Mouse (Mus musculus): ENCODE data around the gene Chd2. TPM values are rescaled to one million over a fixed set of nuclear protein-coding genes. Genes with fewer than 3 reads are reported as not detected.
A peak's percentile ranks its signal among the peaks of the same experiment; 100 is the strongest.

The Chd2 gene
- polyA plus RNA-seq, 1 experiment from 2014 or later = 49.8 TPM

- Histone ChIP-seq H3K27ac (replicated peaks; ENCODE audit: low read depth, low read length) (peak overlapping the region; percentile 89), H3K9ac (replicated peaks; ENCODE audit: low read length) (peak overlapping the region; percentile 88; the same call in 1 of the 2 replicates), H3K4me1 (ENCODE audit: control insufficient read depth, insufficient read depth, low read length) (peaks cover 76% of the 10 kb centered on the region), H3K9me3 (ENCODE audit: control insufficient read depth, low read length) (no peaks in the 10 kb centered on the region), H3K4me2 (ENCODE audit: low read length) (peak overlapping the region; percentile 94), H3K4me3 (replicated peaks; ENCODE audit: low read depth, low read length) (peak overlapping the region; percentile 64), H3K36me3 (ENCODE audit: control insufficient read depth, insufficient read depth, low read length) (peaks cover 2% of the 10 kb centered on the region; the same call in 1 of the 2 replicates), H3K27me3 (ENCODE audit: control insufficient read depth, insufficient read depth, low read length) (no peaks in the 10 kb centered on the region)
- peak; percentile 38; the same call in 1 of the 2 replicates for ATAC-seq (ENCODE audit: low FRiP score, low TSS enrichment)
- 1% methylated on average over 15 of the region's 15 CpGs for WGBS
- DNase-seq = peak; percentile 68
Measured at GRCm38 (mm10) chr7:73389871-73390294, 151.7 kb downstream of the Chd2 start.

GRCm38 (mm10) chr7:73389419-73389818 lies 152.2 kb downstream of the Chd2 start:
- ATAC-seq (ENCODE audit: low FRiP score, low TSS enrichment) (no peak), DNase-seq (no peak)
- Histone ChIP-seq H3K9ac (replicated peaks; ENCODE audit: low read length) (0 out of 2 replicates have a peak overlapping the region, but pooled peaks have one; percentile 29), H3K4me2 (ENCODE audit: low read length) (peak overlapping the region; percentile 94), H3K9me3 (ENCODE audit: control insufficient read depth, low read length) (no peaks in the 10 kb centered on the region), H3K27ac (replicated peaks; ENCODE audit: low read depth, low read length) (peak overlapping the region; percentile 89), H3K36me3 (ENCODE audit: control insufficient read depth, insufficient read depth, low read length) (peaks cover 2% of the 10 kb centered on the region; the same call in 1 of the 2 replicates), H3K4me1 (ENCODE audit: control insufficient read depth, insufficient read depth, low read length) (peaks cover 76% of the 10 kb centered on the region), H3K4me3 (replicated peaks; ENCODE audit: low read depth, low read length) (0 out of 2 replicates have a peak overlapping the region, but pooled peaks have one; percentile 4), H3K27me3 (ENCODE audit: control insufficient read depth, insufficient read depth, low read length) (no peaks in the 10 kb centered on the region)
- WGBS = 3% methylated on average over 9 of the region's 9 CpGs

DNA sequence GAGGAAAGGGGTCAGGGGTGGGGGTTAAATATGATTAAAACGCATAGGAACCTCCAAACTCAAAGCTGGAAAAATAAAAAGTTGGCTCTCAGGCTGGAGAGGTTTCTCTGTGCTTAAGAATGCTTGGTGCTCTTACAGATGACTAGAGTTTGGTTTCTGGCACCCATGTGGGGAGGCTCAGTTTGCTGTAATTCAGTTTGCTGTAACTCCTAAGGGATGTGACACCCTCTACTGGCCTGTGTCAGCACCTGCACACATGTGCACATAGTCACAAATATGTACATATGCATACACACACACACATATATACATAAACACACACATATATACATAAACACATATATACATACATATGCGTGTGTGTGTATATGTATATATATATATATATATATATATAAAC lies 152.8 kb downstream of the Chd2 start:
- DNase-seq = no peak
- Histone ChIP-seq H3K9ac (replicated peaks; ENCODE audit: low read length) (no peak overlapping the region), H3K4me1 (ENCODE audit: control insufficient read depth, insufficient read depth, low read length) (peaks cover 73% of the 10 kb centered on the region)

GRCm38 (mm10) chr7:73382843-73383242 lies 158.8 kb downstream of the Chd2 start:
- Histone ChIP-seq H3K36me3 (ENCODE audit: control insufficient read depth, insufficient read depth, low read length) (no peaks in the 10 kb centered on the region), H3K27me3 (ENCODE audit: control insufficient read depth, insufficient read depth, low read length) (no peaks in the 10 kb centered on the region), H3K9ac (replicated peaks; ENCODE audit: low read length) (no peak overlapping the region), H3K9me3 (ENCODE audit: control insufficient read depth, low read length) (no peaks in the 10 kb centered on the region), H3K4me3 (replicated peaks; ENCODE audit: low read depth, low read length) (no peak overlapping the region), H3K4me1 (ENCODE audit: control insufficient read depth, insufficient read depth, low read length) (peaks cover 67% of the 10 kb centered on the region), H3K27ac (replicated peaks; ENCODE audit: low read depth, low read length) (no peak overlapping the region), H3K4me2 (ENCODE audit: low read length) (peak overlapping the region; percentile 80; the same call in 1 of the 2 replicates)
- 73% methylated on average over 7 of the region's 7 CpGs for WGBS
- no peak for ATAC-seq (ENCODE audit: low FRiP score, low TSS enrichment)
- no peak for DNase-seq

More for the DNA sequence above, 152.8 kb downstream of the Chd2 start:
- ATAC-seq (ENCODE audit: low FRiP score, low TSS enrichment) = no peak
- Histone ChIP-seq H3K9me3 (ENCODE audit: control insufficient read depth, low read length) (no peaks in the 10 kb centered on the region), H3K27me3 (ENCODE audit: control insufficient read depth, insufficient read depth, low read length) (no peaks in the 10 kb centered on the region), H3K4me2 (ENCODE audit: low read length) (peak overlapping the region; percentile 94; the same call in 1 of the 2 replicates), H3K4me3 (replicated peaks; ENCODE audit: low read depth, low read length) (no peak overlapping the region), H3K27ac (replicated peaks; ENCODE audit: low read depth, low read length) (no peak overlapping the region), H3K36me3 (ENCODE audit: control insufficient read depth, insufficient read depth, low read length) (peaks cover 2% of the 10 kb centered on the region; the same call in 1 of the 2 replicates)
- 69% methylated on average over 2 of the region's 2 CpGs for WGBS

- no peaks in the 10 kb centered on the region for H3K36me3 ChIP-seq (ENCODE audit: control insufficient read depth, insufficient read depth, low read length)
- peak overlapping the region; percentile 90 for H3K4me3 ChIP-seq (replicated peaks; ENCODE audit: low read depth, low read length)
- peak overlapping the region; percentile 95 for H3K9ac ChIP-seq (replicated peaks; ENCODE audit: low read length)
- no peaks in the 10 kb centered on the region for H3K27me3 ChIP-seq (ENCODE audit: control insufficient read depth, insufficient read depth, low read length)
- H3K27ac ChIP-seq (replicated peaks; ENCODE audit: low read depth, low read length) = peak overlapping the region; percentile 98
- DNase-seq (peak; percentile 69), ATAC-seq (ENCODE audit: low FRiP score, low TSS enrichment) (no peak)
- H3K9me3 ChIP-seq (ENCODE audit: control insufficient read depth, low read length) = no peaks in the 10 kb centered on the region
- peaks cover 61% of the 10 kb centered on the region for H3K4me1 ChIP-seq (ENCODE audit: control insufficient read depth, insufficient read depth, low read length)
- peak overlapping the region; percentile 80 for H3K4me2 ChIP-seq (ENCODE audit: low read length)
- WGBS = 28% methylated on average over 6 of the region's 6 CpGs
Measured at GRCm38 (mm10) chr7:73378034-73378433, 163.6 kb downstream of the Chd2 start.

DNA sequence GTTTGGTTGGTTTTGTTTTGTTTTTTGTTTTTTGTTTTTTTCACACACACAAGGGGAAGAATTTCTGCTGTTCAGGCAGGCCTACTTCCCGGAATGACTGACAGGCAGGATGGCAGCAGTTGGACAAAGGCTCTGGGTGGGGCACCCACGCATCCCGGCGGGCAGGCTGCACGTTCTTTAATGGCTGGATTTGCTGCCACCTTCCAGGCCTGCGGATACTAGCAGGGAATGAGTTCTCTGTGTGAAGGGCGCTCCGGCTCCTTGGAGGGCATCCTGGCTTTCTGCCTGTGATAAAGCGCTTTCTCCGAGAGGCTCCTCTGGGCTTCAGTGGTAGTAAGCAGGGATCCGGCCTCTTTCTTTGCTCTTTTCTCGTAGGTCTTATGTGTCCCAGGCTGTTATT lies 164.3 kb downstream of the Chd2 start:
- no peaks in the 10 kb centered on the region for H3K27me3 ChIP-seq (ENCODE audit: control insufficient read depth, insufficient read depth, low read length)
- H3K4me2 ChIP-seq (ENCODE audit: low read length) = peak overlapping the region; percentile 80
- H3K27ac ChIP-seq (replicated peaks; ENCODE audit: low read depth, low read length) = peak overlapping the region; percentile 98
- H3K9ac ChIP-seq (replicated peaks; ENCODE audit: low read length) = peak overlapping the region; percentile 95
- ATAC-seq (ENCODE audit: low FRiP score, low TSS enrichment) = no peak
- no peaks in the 10 kb centered on the region for H3K9me3 ChIP-seq (ENCODE audit: control insufficient read depth, low read length)
- peak; percentile 78 for DNase-seq
- WGBS = 4% methylated on average over 12 of the region's 12 CpGs
- no peaks in the 10 kb centered on the region for H3K36me3 ChIP-seq (ENCODE audit: control insufficient read depth, insufficient read depth, low read length)
- H3K4me3 ChIP-seq (replicated peaks; ENCODE audit: low read depth, low read length) = peak overlapping the region; percentile 90
- peaks cover 61% of the 10 kb centered on the region for H3K4me1 ChIP-seq (ENCODE audit: control insufficient read depth, insufficient read depth, low read length)

Other genes starting within 250 kb of the Chd2 start
- 46.4 and 59.4 TPM in 2 replicates for gene Rgma, start 166.3 kb downstream of the Chd2 start, polyA plus RNA-seq (2014; fragmentation: Nextera tagmentation; extraction: Ambion mirVana)
- gene Fam174b, start 198.5 kb upstream of the Chd2 start, polyA plus RNA-seq (2014; fragmentation: Nextera tagmentation; extraction: Ambion mirVana) = 18.9 and 26.7 TPM in 2 replicates

Measured in midbrain, embryonic 14.5 days (tissue).